Mouse (Mus musculus) liver, embryonic 13.5 days (tissue): Measurements from ENCODE around the gene Flt4. TPM values are rescaled to one million over a fixed set of nuclear protein-coding genes. Genes with fewer than 3 reads are reported as not detected.
A peak's percentile ranks its signal among the peaks of the same experiment; 100 is the strongest.
"Not testable (repeated sequence)": the region's sequence is repeated elsewhere in the genome, so short reads cannot be mapped to it uniquely, and the experiment has no call there.

Source experiments
- ATAC-seq: fragments of 200-750 bp; cut with Nextera tagmentation; 2 replicates; pipeline ENCODE4 v1.8.0; 2017; ENCODE audit warnings: low read depth, mild to moderate bottlenecking, moderate number of reproducible peaks, moderate library complexity
- DNase-seq: peaks from one replicate; pipeline ENCODE4 v3.0.0; 2022
- H3K27ac ChIP-seq: fragments of 300-500 bp; sonication (generic); 2 replicates; pipeline ENCODE4 v1.5.1; 2015; ENCODE audit warnings: moderate library complexity, mild to moderate bottlenecking, inconsistent platforms
- H3K27me3 ChIP-seq: fragments of 300-500 bp; sonication (generic); 2 replicates; pipeline ENCODE4 v1.6.1; 2015; ENCODE audit warnings: mild to moderate bottlenecking, inconsistent platforms
- H3K36me3 ChIP-seq: fragments of 300-500 bp; sonication (generic); 2 replicates; pipeline ENCODE4 v1.6.1; 2015; ENCODE audit warnings: mild to moderate bottlenecking, inconsistent platforms
- H3K4me1 ChIP-seq: fragments of 300-500 bp; sonication (generic); replicated peaks from 2 replicates; pipeline ENCODE4 v1.6.1; 2015; ENCODE audit warnings: inconsistent platforms
- H3K4me2 ChIP-seq: fragments of 300-500 bp; sonication (generic); 2 replicates; pipeline ENCODE4 v1.6.1; 2015; ENCODE audit warnings: inconsistent platforms, mild to moderate bottlenecking, moderate library complexity
- H3K4me3 ChIP-seq: fragments of 300-500 bp; sonication (generic); replicated peaks from 2 replicates; pipeline ENCODE4 v1.5.1; 2015; ENCODE audit warnings: mild to moderate bottlenecking, inconsistent platforms
- H3K9ac ChIP-seq: fragments of 300-500 bp; sonication (generic); 2 replicates; pipeline ENCODE4 v1.6.1; 2015; ENCODE audit warnings: mild to moderate bottlenecking, inconsistent platforms
- H3K9me3 ChIP-seq: fragments of 300-500 bp; sonication (generic); replicated peaks from 2 replicates; pipeline ENCODE4 v1.6.1; 2016; ENCODE audit warnings: inconsistent platforms
- WGBS: fragments of 180-500 bp; shearing (Covaris S2); methylation state at CpG from one replicate; pipeline ENCODE4 v1.1.7; 2015; ENCODE audit not compliant: insufficient replicate concordance; 5-methylcytosine and 5-hydroxymethylcytosine counted together
- polyA plus RNA-seq: library from polyadenylated mRNA; unstranded; fragments of >200 nt; fragmentation: Nextera tagmentation; extraction: Ambion mirVana; gene quantifications from 2 replicates; pipeline ENCODE4 v1.2.1, GENCODE M21; 2015

The Flt4 gene
- polyA plus RNA-seq, result 2.4 and 2.7 TPM in 2 replicates

GRCm38 (mm10) chr11:49608938-49609867, at the start of gene Flt4:
Flt4 (plus strand) TSS chr11:49609263.
- H3K9ac ChIP-seq, result peak within 1 kb of the TSS; percentile 9; the same call in 1 of the 2 replicates
- H3K4me2 ChIP-seq, result peak within 1 kb of the TSS; percentile 63
- not testable (repeated sequence) for H3K9me3 ChIP-seq, H3K27ac ChIP-seq, H3K4me1 ChIP-seq, H3K36me3 ChIP-seq, DNase-seq
- H3K27me3 ChIP-seq, result peaks cover 65% of the 10 kb centered on the region
- H3K4me3 ChIP-seq, result peak within 1 kb of the TSS; percentile 53
- 2% methylated on average over 54 of the region's 61 CpGs for WGBS
- ATAC-seq, result peak; percentile 58; the same call in 1 of the 2 replicates

GRCm38 (mm10) chr11:49575054-49575453, 34.0 kb upstream of the Flt4 start:
- H3K27me3 ChIP-seq, result not testable (repeated sequence)
- WGBS, result 24% methylated on average over 2 of the region's 2 CpGs

DNA sequence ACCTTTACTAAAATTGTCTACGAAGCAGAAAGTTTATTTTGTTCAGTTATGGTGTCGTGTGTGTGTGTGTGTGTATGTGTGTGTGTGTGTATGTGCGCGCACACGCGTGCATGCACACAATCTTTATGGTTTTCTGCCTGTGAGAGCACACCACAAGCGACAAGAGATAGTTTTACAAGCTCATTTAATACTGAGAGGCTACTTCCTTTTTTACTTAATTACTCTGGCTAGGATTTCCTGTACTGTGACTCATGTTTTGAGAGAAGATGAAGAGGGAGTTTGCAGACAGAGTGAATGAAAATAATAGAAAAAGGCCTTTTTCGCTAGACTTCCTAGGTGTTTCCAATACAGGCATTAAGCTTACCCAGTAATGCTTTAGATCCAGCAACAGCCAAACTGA, 28.6 kb upstream of the Flt4 start:
- H3K4me3 ChIP-seq, DNase-seq, H3K4me1 ChIP-seq, ATAC-seq, H3K27ac ChIP-seq, H3K9me3 ChIP-seq, H3K36me3 ChIP-seq, H3K27me3 ChIP-seq, H3K4me2 ChIP-seq, H3K9ac ChIP-seq: not testable (repeated sequence)
- 51% methylated on average over 8 of the region's 8 CpGs for whole genome bisulfite sequencing

More at GRCm38 (mm10) chr11:49575054-49575453, 34.0 kb upstream of the Flt4 start:
- H3K4me3 ChIP-seq, H3K27ac ChIP-seq, H3K9ac ChIP-seq, H3K4me2 ChIP-seq, H3K9me3 ChIP-seq, H3K36me3 ChIP-seq, ATAC-seq, H3K4me1 ChIP-seq, DNase-seq: not testable (repeated sequence)

DNA sequence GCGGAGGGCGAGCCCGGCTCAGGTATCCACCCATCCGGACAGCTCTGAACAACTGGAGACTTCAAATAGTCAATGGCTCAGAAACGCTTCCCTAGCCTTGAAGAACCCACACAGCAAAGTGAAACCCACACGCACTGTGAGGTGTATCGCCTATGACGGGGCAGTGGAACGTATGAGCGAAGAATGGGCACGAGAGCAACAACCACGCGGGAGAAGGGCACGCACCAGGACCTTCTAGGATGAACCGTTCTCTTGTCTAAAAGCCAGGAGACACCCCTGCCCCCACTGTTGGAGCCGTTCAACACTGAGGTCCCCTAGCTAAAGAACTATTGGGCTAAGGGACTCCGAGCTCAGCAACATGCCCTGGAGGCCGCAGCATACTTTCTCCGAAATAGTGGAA, 18.9 kb upstream of the Flt4 start:
- no peaks in the 10 kb centered on the region for H3K27me3 ChIP-seq
- DNase-seq, result no peak
- no peak overlapping the region for H3K27ac ChIP-seq
- no peak for ATAC-seq
- WGBS, result 74% methylated on average over 19 of the region's 19 CpGs
- no peaks in the 10 kb centered on the region for H3K9me3 ChIP-seq
- H3K9ac ChIP-seq, result no peak overlapping the region
- H3K36me3 ChIP-seq, result no peaks in the 10 kb centered on the region
- H3K4me2 ChIP-seq, result no peak overlapping the region
- H3K4me3 ChIP-seq, result no peak overlapping the region
- no peaks in the 10 kb centered on the region for H3K4me1 ChIP-seq

GRCm38 (mm10) chr11:49597149-49597548, 11.9 kb upstream of the Flt4 start:
- not testable (repeated sequence) for ATAC-seq, H3K27me3 ChIP-seq, DNase-seq, H3K4me1 ChIP-seq, H3K9me3 ChIP-seq, H3K4me2 ChIP-seq, H3K4me3 ChIP-seq, H3K36me3 ChIP-seq, H3K27ac ChIP-seq, H3K9ac ChIP-seq
- WGBS, result 47% methylated on average over 2 of the region's 2 CpGs

GRCm38 (mm10) chr11:49608306-49608705, 757 bp upstream of the Flt4 start:
- not testable (repeated sequence) for DNase-seq, H3K4me3 ChIP-seq, H3K36me3 ChIP-seq, H3K9me3 ChIP-seq, ATAC-seq, H3K9ac ChIP-seq, H3K27ac ChIP-seq, H3K4me2 ChIP-seq, H3K4me1 ChIP-seq
- 64% methylated on average over 5 of the region's 5 CpGs for WGBS
- peaks cover 58% of the 10 kb centered on the region for H3K27me3 ChIP-seq

- H3K4me1 ChIP-seq, H3K27ac ChIP-seq, H3K36me3 ChIP-seq, H3K9me3 ChIP-seq, DNase-seq, ATAC-seq: not testable (repeated sequence)
- WGBS, result 1% methylated on average over 52 of the region's 52 CpGs
- peak overlapping the region; percentile 53 for H3K4me3 ChIP-seq
- peak overlapping the region; percentile 63 for H3K4me2 ChIP-seq
- peak overlapping the region; percentile 9; the same call in 1 of the 2 replicates for H3K9ac ChIP-seq
- peaks cover 75% of the 10 kb centered on the region for H3K27me3 ChIP-seq
Observed at GRCm38 (mm10) chr11:49609868-49610824, 1.1 kb downstream of the Flt4 start.

- not testable (repeated sequence) for H3K4me2 ChIP-seq, H3K9ac ChIP-seq, H3K4me1 ChIP-seq, H3K27ac ChIP-seq, H3K36me3 ChIP-seq, ATAC-seq, H3K4me3 ChIP-seq, DNase-seq, H3K9me3 ChIP-seq
- H3K27me3 ChIP-seq, result peaks cover 74% of the 10 kb centered on the region
- 24% methylated on average over 3 of the region's 3 CpGs for WGBS
Observed at GRCm38 (mm10) chr11:49611349-49611748, 2.3 kb downstream of the Flt4 start.

- ATAC-seq (no peak), DNase-seq (no peak)
- H3K36me3 ChIP-seq, result no peaks in the 10 kb centered on the region
- H3K4me3 ChIP-seq, result no peak overlapping the region
- H3K9ac ChIP-seq, result no peak overlapping the region
- H3K27me3 ChIP-seq, result peaks cover 68% of the 10 kb centered on the region
- WGBS, result 14% methylated on average over 3 of the region's 3 CpGs
- H3K9me3 ChIP-seq, result no peaks in the 10 kb centered on the region
- 0 out of 2 replicates have a peak, but pooled peaks cover 4% of the 10 kb centered on the region for H3K4me1 ChIP-seq
- H3K4me2 ChIP-seq, result no peak overlapping the region
- H3K27ac ChIP-seq, result no peak overlapping the region
Observed at GRCm38 (mm10) chr11:49612154-49612553, 3.1 kb downstream of the Flt4 start.

GRCm38 (mm10) chr11:49613349-49613748, 4.3 kb downstream of the Flt4 start:
- Histone ChIP-seq H3K27me3 (peaks cover 60% of the 10 kb centered on the region), H3K27ac (no peak overlapping the region), H3K36me3 (no peaks in the 10 kb centered on the region), H3K9me3 (no peaks in the 10 kb centered on the region), H3K4me1 (0 out of 2 replicates have a peak, but pooled peaks cover 4% of the 10 kb centered on the region), H3K9ac (no peak overlapping the region), H3K4me2 (no peak overlapping the region), H3K4me3 (no peak overlapping the region)
- ATAC-seq (peak; percentile 35), DNase-seq (no peak)
- whole genome bisulfite sequencing, result 4% methylated on average over 10 of the region's 10 CpGs
